In genomic region chr5:4398087-4398486, GRCm38 (mm10) we compare ENCODE assay signal across 20 mouse cellular contexts.
A peak's percentile ranks its signal among the peaks of the same experiment; 100 is the strongest.
DNase-seq lines count a peak whose midpoint lies in the region; ATAC-seq and TF ChIP-seq lines count a peak whose summit lies in the region.
"Had no signal": no experiment of that assay in that cellular context is flagged by ENCODE, and none has a peak within 500 bp of the region (broad histone marks: within the 10 kb centered on the region; RNA-seq: fewer than 3 reads in every experiment).

No protein-coding gene starts in this region.

- H3K4me3 ChIP-seq in midbrain, embryonic 13.5 days (replicated peaks) = no peak overlapping the region
- no peak overlapping the region for H3K4me3 ChIP-seq in midbrain, embryonic 10.5 days
- H3K4me3 ChIP-seq in neural tube, embryonic 14.5 days (ENCODE audit: low read depth, low read length) = no peak overlapping the region
- H3K4me3 ChIP-seq in intestine, embryonic 15.5 days (replicated peaks) = no peak overlapping the region
- H3K4me3 ChIP-seq: embryonic facial prominence, embryonic 15.5 days; erythroblast, embryonic 14.5 days; forebrain, embryonic 15.5 days; heart, embryonic 13.5 days; hindbrain, embryonic 15.5 days had no signal

- 0 out of 2 replicates have a peak, but pooled peaks cover 4% of the 10 kb centered on the region for H3K4me1 ChIP-seq in midbrain, embryonic 13.5 days (replicated peaks)
- 0 out of 2 replicates have a peak, but pooled peaks cover 2% of the 10 kb centered on the region for H3K4me1 ChIP-seq in midbrain, embryonic 10.5 days
- no peaks in the 10 kb centered on the region for H3K4me1 ChIP-seq in neural tube, embryonic 14.5 days (ENCODE audit: control insufficient read depth, insufficient read depth, low read length)
- H3K4me1 ChIP-seq in intestine, embryonic 15.5 days (replicated peaks) = no peaks in the 10 kb centered on the region
- H3K4me1 ChIP-seq: embryonic facial prominence, embryonic 15.5 days; forebrain, embryonic 15.5 days; heart, embryonic 13.5 days had no signal

- no peaks in the 10 kb centered on the region for H3K36me3 ChIP-seq in midbrain, embryonic 13.5 days
- no peaks in the 10 kb centered on the region for H3K36me3 ChIP-seq in midbrain, embryonic 10.5 days
- H3K36me3 ChIP-seq in neural tube, embryonic 14.5 days (ENCODE audit: control insufficient read depth, insufficient read depth, low read length) = no peaks in the 10 kb centered on the region
- no peaks in the 10 kb centered on the region for H3K36me3 ChIP-seq in intestine, embryonic 15.5 days
- H3K36me3 ChIP-seq: embryonic facial prominence, embryonic 15.5 days; forebrain, embryonic 15.5 days; heart, embryonic 13.5 days; hindbrain, embryonic 15.5 days had no signal

- no peak overlapping the region for H3K4me2 ChIP-seq in midbrain, embryonic 13.5 days (replicated peaks)
- H3K4me2 ChIP-seq in neural tube, embryonic 14.5 days (ENCODE audit: low read depth, low read length) = no peak overlapping the region
- H3K4me2 ChIP-seq in intestine, embryonic 15.5 days (replicated peaks) = no peak overlapping the region
- H3K4me2 ChIP-seq: embryonic facial prominence, embryonic 15.5 days; forebrain, embryonic 15.5 days; heart, embryonic 13.5 days; hindbrain, embryonic 15.5 days had no signal

- no peak overlapping the region for H3K27ac ChIP-seq in midbrain, embryonic 13.5 days
- H3K27ac ChIP-seq in midbrain, embryonic 10.5 days (replicated peaks) = no peak overlapping the region
- no peak overlapping the region for H3K27ac ChIP-seq in neural tube, embryonic 14.5 days (ENCODE audit: low read depth, low read length)
- no peak overlapping the region for H3K27ac ChIP-seq in intestine, embryonic 15.5 days
- H3K27ac ChIP-seq: embryonic facial prominence, embryonic 15.5 days; forebrain, embryonic 15.5 days; heart, embryonic 13.5 days; hindbrain, embryonic 15.5 days had no signal

- TF ChIP-seq CTCF in brain, embryonic 14.5 days (IDR thresholded peaks at IDR 0.05; ENCODE audit: borderline replicate concordance, extremely low read depth, insufficient read depth, insufficient read length) = no peak

- no peaks in the 10 kb centered on the region for H3K9me3 ChIP-seq in midbrain, embryonic 13.5 days
- no peaks in the 10 kb centered on the region for H3K9me3 ChIP-seq in midbrain, embryonic 10.5 days (replicated peaks)
- H3K9me3 ChIP-seq in neural tube, embryonic 14.5 days (ENCODE audit: control insufficient read depth, low read length) = no peaks in the 10 kb centered on the region
- no peaks in the 10 kb centered on the region for H3K9me3 ChIP-seq in intestine, embryonic 15.5 days
- H3K9me3 ChIP-seq: embryonic facial prominence, embryonic 15.5 days; forebrain, embryonic 15.5 days; heart, embryonic 13.5 days; hindbrain, embryonic 15.5 days had no signal

- H3K9ac ChIP-seq in midbrain, embryonic 13.5 days (replicated peaks) = no peak overlapping the region
- H3K9ac ChIP-seq in neural tube, embryonic 14.5 days (replicated peaks; ENCODE audit: low read depth, low read length) = no peak overlapping the region
- H3K9ac ChIP-seq in intestine, embryonic 15.5 days = no peak overlapping the region
- H3K9ac ChIP-seq: embryonic facial prominence, embryonic 15.5 days; forebrain, embryonic 15.5 days; heart, embryonic 13.5 days; hindbrain, embryonic 15.5 days had no signal

- no peaks in the 10 kb centered on the region for H3K27me3 ChIP-seq in midbrain, embryonic 13.5 days
- H3K27me3 ChIP-seq in midbrain, embryonic 10.5 days (ENCODE audit: low read depth, poor library complexity, severe bottlenecking) = no peaks in the 10 kb centered on the region
- H3K27me3 ChIP-seq in neural tube, embryonic 14.5 days (ENCODE audit: control insufficient read depth, insufficient read depth, low read length) = no peaks in the 10 kb centered on the region
- no peaks in the 10 kb centered on the region for H3K27me3 ChIP-seq in intestine, embryonic 15.5 days (replicated peaks)
- H3K27me3 ChIP-seq: embryonic facial prominence, embryonic 15.5 days; forebrain, embryonic 15.5 days; heart, embryonic 13.5 days; hindbrain, embryonic 15.5 days had no signal

- no peak for TF ChIP-seq POLR2A in brain, embryonic 14.5 days (IDR thresholded peaks at IDR 0.05; ENCODE audit: borderline replicate concordance, extremely low read depth, insufficient read depth, insufficient read length, poor library complexity, severe bottlenecking)

- DNase-seq in midbrain, embryonic 10.5 days (ENCODE audit: low spot score) = no peak
- DNase-seq in MN1 (ENCODE audit: low spot score) = peak; percentile 10
- DNase-seq in brain, embryonic 14.5 days (ENCODE audit: low read depth) = peak; percentile 25
- DNase-seq: adrenal gland, adult 8-10 months; adrenal gland, postnatal 36 days; cerebellum, adult 11 months; cerebellum, adult 8-10 months; cerebellum, postnatal 14 days; embryo, embryonic 11 days; gastrocnemius, postnatal 36 days; heart, adult 11 months; heart, postnatal 36 days had no signal

- peak; percentile 53; the same call in 1 of the 2 replicates for ATAC-seq in midbrain, embryonic 13.5 days
- peak; percentile 54; the same call in 1 of the 2 replicates for ATAC-seq in neural tube, embryonic 14.5 days (ENCODE audit: low read depth)
- ATAC-seq in intestine, embryonic 15.5 days = no peak
- ATAC-seq: forebrain, embryonic 15.5 days had no signal
